Mouse (Mus musculus) CD4-positive helper T cell, adult 2 months (primary cell): Measurements from ENCODE around the gene Foxo3.

ENCODE experiments used
- DNase-seq: peaks from one replicate; pipeline ENCODE4 v3.0.0-alpha.2; 2012; ENCODE audit warnings: low read depth, missing footprints, low spot score

Foxo3 gene

GRCm38 (mm10) chr10:42275871-42276501, 569 bp downstream of the Foxo3 start:
- peak; percentile 57 for DNase-seq

GRCm38 (mm10) chr10:42275401-42275870, 1.1 kb downstream of the Foxo3 start:
- DNase-seq = peak; percentile 78

- DNase-seq = peak; percentile 45
These were observed 1.7 kb downstream of the Foxo3 start for GRCm38 (mm10) chr10:42274712-42275400.

GRCm38 (mm10) chr10:42273760-42274691, 2.5 kb downstream of the Foxo3 start:
- DNase-seq = peak; percentile 74

- DNase-seq = no peak
These were observed 3.2 kb downstream of the Foxo3 start for GRCm38 (mm10) chr10:42273403-42273759.

GRCm38 (mm10) chr10:42271454-42272230, 4.9 kb downstream of the Foxo3 start:
- DNase-seq = no peak

- DNase-seq = peak; percentile 49
These were observed 6.1 kb downstream of the Foxo3 start for GRCm38 (mm10) chr10:42270277-42271083.

- DNase-seq = peak; percentile 89
These were observed 7.1 kb downstream of the Foxo3 start for GRCm38 (mm10) chr10:42269281-42270025.

- DNase-seq = no peak
These were observed 8.6 kb downstream of the Foxo3 start for GRCm38 (mm10) chr10:42267811-42268545.

- DNase-seq = no peak
These were observed 11.4 kb downstream of the Foxo3 start for GRCm38 (mm10) chr10:42265021-42265689.

GRCm38 (mm10) chr10:42264195-42264594, 12.4 kb downstream of the Foxo3 start:
- no peak for DNase-seq

GRCm38 (mm10) chr10:42263701-42264100, 12.9 kb downstream of the Foxo3 start:
- DNase-seq = no peak

GRCm38 (mm10) chr10:42262061-42262460, 14.5 kb downstream of the Foxo3 start:
- no peak for DNase-seq

GRCm38 (mm10) chr10:42261103-42261502, 15.5 kb downstream of the Foxo3 start:
- no peak for DNase-seq

- DNase-seq = no peak
These were observed 16.0 kb downstream of the Foxo3 start for GRCm38 (mm10) chr10:42260523-42260922.

- no peak for DNase-seq
These were observed 17.0 kb downstream of the Foxo3 start for GRCm38 (mm10) chr10:42259602-42260001.

- DNase-seq = no peak
These were observed 18.6 kb downstream of the Foxo3 start for GRCm38 (mm10) chr10:42257985-42258384.

- no peak for DNase-seq
These were observed 21.8 kb downstream of the Foxo3 start for GRCm38 (mm10) chr10:42254788-42255187.
